Mouse (Mus musculus): Measurements from ENCODE around the gene Ranbp3.
A peak's percentile ranks its signal among the peaks of the same experiment; 100 is the strongest.

The Ranbp3 gene

GRCm38 (mm10) chr17:56681791-56682190, 8.7 kb downstream of the Ranbp3 start:
- peak; percentile 44 for DNase-seq

GRCm38 (mm10) chr17:56682880-56683279, 9.8 kb downstream of the Ranbp3 start:
- peak; percentile 14 for DNase-seq

GRCm38 (mm10) chr17:56683546-56684140, 10.5 kb downstream of the Ranbp3 start:
- peak; percentile 53 for DNase-seq

GRCm38 (mm10) chr17:56684649-56685048, 11.6 kb downstream of the Ranbp3 start:
- DNase-seq: no peak

GRCm38 (mm10) chr17:56686801-56687200, 13.7 kb downstream of the Ranbp3 start:
- DNase-seq: no peak

- no peak for DNase-seq
These were observed 15.0 kb downstream of the Ranbp3 start for GRCm38 (mm10) chr17:56688045-56688444.

GRCm38 (mm10) chr17:56688689-56689088, 15.6 kb downstream of the Ranbp3 start:
- DNase-seq: no peak

GRCm38 (mm10) chr17:56693395-56693794, 20.3 kb downstream of the Ranbp3 start:
- no peak for DNase-seq

- peak; percentile 88 for DNase-seq
These were observed 20.8 kb downstream of the Ranbp3 start for GRCm38 (mm10) chr17:56693851-56694310.

GRCm38 (mm10) chr17:56700451-56700850, 27.4 kb downstream of the Ranbp3 start:
- DNase-seq: no peak

- no peak for DNase-seq
These were observed 29.9 kb downstream of the Ranbp3 start for GRCm38 (mm10) chr17:56703038-56703437.

GRCm38 (mm10) chr17:56706515-56706914, 33.4 kb downstream of the Ranbp3 start:
- no peak for DNase-seq

- DNase-seq: no peak
These were observed 35.6 kb downstream of the Ranbp3 start for GRCm38 (mm10) chr17:56708692-56709091.

- DNase-seq: no peak
These were observed 36.6 kb downstream of the Ranbp3 start for GRCm38 (mm10) chr17:56709708-56710107.

GRCm38 (mm10) chr17:56715360-56715759, 42.3 kb downstream of the Ranbp3 start:
- peak; percentile 67 for DNase-seq

- peak; percentile 55 for DNase-seq
These were observed 43.0 kb downstream of the Ranbp3 start for GRCm38 (mm10) chr17:56715914-56716654.

GRCm38 (mm10) chr17:56716655-56717362, 43.7 kb downstream of the Ranbp3 start:
- peak; percentile 97 for DNase-seq

- peak; percentile 94 for DNase-seq
These were observed 44.4 kb downstream of the Ranbp3 start, which contains the start of the genes Ndufa11 and Vmac for GRCm38 (mm10) chr17:56717363-56718058. TSS of gene Ndufa11 (plus strand) at chr17:56717767. TSS of gene Vmac (minus strand) at chr17:56718022.

GRCm38 (mm10) chr17:56722441-56722840, 49.3 kb downstream of the Ranbp3 start:
- no peak for DNase-seq

- DNase-seq: no peak
These were observed 50.5 kb downstream of the Ranbp3 start for GRCm38 (mm10) chr17:56723419-56724161.

GRCm38 (mm10) chr17:56727029-56727649, 54.0 kb downstream of the Ranbp3 start:
- DNase-seq: no peak

GRCm38 (mm10) chr17:56727659-56728058, 54.6 kb downstream of the Ranbp3 start:
- DNase-seq: no peak
